Mouse (Mus musculus) embryo, embryonic 10 days (tissue): ENCODE results near the gene Parp9.
A peak's percentile ranks its signal among the peaks of the same experiment; 100 is the strongest.
"Not testable (repeated sequence)": the region's sequence is repeated elsewhere in the genome, so short reads cannot be mapped to it uniquely, and the experiment has no call there.

Experiments used
- DNase-seq: peaks from one replicate; pipeline ENCODE4 v3.0.0-alpha.2; 2015; ENCODE audit warnings: low spot score

Parp9 gene

DNA sequence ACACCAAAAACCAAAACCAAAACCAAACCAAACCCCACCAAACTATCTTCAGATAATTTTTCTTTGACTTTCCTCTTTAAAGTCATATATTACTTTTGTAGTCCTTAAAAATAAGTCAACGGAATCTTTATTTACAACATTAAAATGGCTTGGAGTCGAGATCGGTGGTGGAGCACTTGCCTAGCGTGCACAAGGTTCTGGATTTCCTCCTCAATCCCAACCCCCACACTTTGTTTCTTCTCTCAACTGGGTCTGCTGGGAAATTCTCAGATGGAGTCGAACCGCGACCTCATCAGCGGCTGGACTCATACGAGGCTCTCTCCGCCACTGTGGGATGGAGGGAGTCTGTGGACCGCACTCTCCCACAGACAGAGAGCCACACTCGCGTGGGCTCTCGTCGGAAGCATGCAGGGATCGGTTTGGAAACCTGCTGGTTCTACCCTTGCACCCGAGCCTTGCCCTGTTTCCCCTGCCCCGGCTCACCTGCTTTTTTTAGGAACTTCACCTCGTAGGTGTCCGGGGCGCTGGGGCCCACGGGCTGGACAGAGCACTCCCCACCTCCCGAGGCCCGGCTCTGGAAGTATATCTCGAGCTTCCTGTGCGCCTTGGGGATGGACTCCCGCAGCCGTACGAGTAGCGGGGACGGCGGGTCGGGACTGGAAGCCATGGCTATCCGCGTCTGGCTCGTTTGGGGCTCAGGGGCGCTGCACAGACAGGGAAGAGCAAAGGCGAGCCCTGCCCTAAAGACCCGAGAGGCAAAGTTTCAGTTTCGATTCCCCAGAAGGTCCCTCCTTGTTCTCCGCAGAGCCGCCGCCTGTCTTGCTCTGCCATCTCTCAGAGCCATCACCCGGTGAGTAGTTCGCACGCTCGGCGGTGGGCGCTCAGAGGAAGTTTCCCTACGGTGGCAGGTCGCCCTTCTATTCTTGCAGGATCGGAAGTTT lies at the start of gene Parp9, which contains the start of gene Dtx3l:
Gene Parp9 (plus strand): TSS at position 260 of the 941 bp plus-strand sequence.
Gene Dtx3l (minus strand): TSS at position 941 of the 941 bp plus-strand sequence.
- peak; percentile 55 for DNase-seq

DNA sequence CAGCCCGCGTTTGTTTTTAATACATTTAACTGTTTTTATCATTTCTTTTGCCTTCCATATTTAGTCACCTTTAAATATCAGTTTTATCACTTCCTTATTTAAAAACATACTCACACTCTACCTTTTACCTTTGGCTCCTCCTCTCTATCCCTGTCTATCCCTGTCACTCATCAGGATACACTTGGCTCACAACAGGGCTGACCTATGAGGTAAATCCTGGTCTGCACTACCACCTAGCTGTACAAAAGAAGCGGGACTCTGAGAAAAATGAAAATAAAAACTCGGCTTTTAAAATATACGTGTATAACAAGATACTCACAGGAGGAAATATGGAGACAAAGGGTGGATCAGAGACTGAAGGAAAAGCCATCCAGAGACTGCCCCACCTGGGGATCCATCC lies 49.4 kb upstream of the Parp9 start:
- DNase-seq = no peak

DNA sequence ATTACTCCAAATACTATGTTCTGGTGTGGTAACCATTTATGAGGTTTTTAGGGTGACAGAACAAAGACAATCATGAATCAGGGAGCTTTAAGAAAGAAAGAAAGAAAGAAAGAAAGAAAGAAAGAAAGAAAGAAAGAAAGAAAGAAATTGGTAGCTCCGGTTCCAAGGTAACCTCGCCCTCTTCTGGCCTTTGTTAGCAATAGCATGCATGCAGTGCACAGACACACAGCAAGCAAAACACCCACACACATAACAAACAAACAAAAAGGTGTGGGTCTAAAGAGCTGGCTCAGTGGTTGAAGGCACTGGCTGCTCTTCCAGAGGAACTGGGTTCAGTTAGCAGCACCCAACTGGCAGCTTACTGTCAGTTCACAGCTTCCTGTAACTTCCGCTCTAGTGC lies 47.6 kb upstream of the Parp9 start:
- peak; percentile 23 for DNase-seq

DNA sequence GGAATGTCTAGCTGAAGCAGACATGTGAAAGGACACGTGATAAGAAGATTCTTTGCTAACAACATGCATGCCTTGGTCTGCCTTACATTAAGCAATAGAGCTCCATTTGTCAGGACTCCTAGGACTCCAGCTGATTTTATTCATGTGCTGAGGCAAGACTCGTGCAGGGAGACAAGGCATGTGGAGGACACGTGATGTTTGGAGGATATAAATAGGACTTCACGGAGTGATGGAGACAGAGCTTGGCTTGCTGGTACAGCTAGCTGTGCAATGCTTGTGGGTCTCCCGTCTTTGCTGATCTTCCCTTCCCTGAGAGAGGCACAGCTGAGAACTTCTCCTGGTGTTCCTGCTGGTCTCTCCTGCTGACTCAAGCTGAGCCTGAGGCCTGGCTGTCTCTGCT lies 46.7 kb upstream of the Parp9 start:
- not testable (repeated sequence) for DNase-seq

DNA sequence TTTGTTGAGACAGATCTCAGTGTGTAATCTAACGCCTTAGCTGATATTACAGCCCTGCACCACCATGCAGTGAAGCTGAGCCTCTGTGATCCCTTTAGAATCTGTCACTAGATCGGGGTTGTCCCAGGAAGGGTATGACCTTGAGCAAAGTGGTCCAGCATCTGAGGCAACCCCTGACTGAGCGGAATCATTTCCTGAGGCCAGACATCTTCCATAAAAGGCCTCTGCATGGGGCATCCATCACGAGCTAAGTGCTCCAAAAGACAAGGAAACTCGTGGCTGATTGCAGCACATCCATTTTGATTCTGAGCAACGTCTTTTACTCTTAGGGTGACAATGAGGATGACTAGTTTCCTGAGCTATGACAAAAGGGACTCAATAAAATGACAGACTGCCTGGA lies 43.3 kb upstream of the Parp9 start:
- no peak for DNase-seq

DNA sequence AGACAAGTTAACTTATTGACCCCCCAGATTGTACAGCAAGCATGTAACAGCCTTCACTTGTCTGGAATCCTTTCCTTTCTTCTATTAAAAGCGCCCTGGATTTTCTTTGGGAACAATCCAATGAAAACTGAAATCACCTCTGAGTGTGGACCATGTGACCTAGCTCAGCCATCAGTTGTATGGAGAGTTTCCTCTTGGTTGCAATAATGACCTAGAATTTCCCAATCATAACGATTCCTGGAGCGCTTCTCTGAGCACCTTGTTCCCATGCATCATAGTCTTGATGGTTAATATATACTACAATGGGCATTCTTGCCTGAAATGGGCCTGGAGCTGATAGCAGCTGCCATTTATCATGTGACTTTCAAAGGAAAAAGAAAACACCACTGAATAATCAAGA lies 37.7 kb upstream of the Parp9 start:
- no peak for DNase-seq

DNA sequence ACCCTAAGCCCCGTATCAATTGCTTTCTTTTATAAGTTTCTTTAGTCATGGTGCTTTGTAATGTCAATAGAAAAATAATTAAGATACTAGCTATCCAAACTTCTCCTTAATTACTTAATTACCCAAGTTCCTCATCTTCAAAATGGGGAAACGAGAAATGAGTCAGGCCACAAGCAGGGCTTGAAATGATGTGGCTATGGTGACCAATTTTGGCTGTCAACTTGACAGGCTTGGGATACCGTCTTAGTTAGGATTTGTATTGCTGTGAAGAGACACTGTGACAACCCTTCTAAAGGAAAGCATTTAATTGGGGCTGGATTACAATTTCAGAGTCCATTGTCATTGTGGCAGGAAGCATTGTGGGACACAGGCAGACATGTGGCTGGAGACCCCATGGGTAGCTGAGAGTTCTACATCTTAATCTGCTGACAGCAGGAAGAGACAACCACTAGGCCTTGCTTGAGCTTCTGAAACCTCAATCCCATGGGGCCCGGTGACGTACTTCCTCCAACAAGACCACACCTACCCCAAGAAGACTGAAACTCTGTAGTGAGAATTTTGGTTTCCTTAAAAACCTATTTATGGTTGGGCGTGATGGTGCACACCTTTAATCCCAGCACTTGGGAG lies 35.1 kb upstream of the Parp9 start:
- no peak for DNase-seq

DNA sequence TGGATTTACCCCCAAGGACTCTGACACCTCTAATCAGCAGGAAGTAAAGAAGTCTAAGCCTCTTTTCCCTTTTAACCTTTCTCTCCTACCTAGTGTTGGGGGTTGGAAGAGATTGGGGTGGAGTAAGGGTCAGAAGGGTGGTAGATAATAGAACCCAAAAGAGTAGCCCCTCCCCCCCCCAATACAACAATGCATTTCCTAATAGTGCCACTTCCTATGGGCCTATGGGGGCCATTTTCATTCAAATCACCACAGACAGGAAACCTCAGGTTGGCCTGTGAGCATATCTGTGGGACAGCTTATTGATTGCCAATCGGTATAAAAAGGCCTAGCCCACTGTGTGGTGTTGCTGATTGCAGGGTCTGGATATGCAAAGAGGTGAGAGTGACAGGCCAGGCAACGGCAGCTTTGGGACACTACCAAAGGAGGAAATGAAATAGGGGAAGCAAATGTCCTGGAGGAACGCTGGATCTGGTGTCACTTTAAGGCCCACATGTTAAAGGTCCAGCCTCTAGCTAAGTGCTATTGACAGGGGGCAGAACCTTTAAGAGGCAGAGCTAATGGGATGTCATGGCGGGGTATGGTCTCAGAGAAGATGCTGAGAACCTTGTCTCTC lies 34.0 kb upstream of the Parp9 start:
- DNase-seq = no peak

DNA sequence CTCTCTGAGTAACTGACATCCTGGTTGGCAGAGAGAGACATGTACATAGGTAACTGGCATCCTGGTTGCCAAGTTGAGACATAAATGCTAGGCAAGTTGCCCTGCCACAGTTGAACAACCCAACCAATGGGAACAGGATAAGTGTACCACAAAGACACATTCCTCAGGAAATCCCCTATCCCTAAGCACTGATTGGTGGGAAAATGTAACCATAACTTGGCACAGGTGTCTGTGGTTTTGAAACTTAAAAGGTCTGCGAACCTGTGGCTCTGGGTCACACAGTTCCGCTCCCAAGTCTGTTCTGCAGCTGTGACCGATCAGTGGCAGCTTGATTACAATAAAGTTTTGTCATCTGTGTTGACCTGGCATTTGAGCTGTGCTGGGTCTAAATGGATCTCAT lies 32.9 kb upstream of the Parp9 start:
- DNase-seq = no peak

DNA sequence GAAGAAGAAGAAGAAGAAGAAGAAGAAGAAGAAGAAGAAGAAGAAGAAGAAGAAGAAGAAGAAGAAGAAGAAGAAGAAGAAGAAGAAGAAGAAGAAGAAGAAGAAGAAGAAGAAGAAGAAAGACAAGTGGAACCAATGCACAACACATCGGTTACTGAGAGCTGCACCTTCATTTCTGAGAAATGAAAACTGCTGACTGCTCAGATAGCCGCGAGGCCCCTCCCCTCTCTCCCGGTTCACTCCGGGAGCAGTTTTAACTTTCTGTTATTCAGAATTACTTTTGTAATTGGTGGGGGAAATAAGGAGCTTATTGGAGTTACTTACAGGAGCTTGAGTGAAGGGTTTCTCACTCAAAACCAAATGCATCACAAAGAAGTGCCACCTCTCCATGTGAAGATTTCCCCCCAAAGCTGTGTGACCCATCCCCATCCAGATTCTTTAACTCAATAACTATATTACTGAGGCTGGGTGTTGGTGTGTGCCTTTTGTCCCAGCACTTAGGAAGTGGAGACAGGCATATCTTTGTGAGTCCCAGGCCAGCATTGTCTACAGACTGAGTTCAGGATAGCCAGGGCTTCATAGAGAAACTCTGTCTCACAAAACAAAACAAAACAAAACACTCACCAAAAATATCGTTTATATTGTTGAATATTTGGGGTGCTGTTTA lies 32.3 kb upstream of the Parp9 start:
- DNase-seq = no peak

DNA sequence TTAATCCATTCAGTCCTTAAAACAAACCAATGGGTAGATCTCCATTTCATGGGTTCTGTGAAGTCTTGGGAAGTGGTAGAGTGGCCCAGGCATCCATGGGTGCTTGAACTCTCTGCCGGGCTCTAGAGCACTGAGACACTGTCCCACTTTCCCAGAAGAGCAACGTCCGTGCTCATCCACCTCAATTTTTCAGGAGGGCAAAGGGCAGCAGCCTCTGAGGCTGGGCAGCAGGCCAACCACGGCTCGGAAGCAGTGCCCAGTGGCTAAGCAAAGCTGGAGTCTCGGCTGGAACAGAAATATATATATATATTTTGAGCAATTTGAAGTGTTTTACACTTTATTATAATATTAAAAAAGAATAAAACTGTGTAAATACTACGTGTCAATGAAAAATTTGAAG lies 31.4 kb upstream of the Parp9 start:
- DNase-seq = no peak

DNA sequence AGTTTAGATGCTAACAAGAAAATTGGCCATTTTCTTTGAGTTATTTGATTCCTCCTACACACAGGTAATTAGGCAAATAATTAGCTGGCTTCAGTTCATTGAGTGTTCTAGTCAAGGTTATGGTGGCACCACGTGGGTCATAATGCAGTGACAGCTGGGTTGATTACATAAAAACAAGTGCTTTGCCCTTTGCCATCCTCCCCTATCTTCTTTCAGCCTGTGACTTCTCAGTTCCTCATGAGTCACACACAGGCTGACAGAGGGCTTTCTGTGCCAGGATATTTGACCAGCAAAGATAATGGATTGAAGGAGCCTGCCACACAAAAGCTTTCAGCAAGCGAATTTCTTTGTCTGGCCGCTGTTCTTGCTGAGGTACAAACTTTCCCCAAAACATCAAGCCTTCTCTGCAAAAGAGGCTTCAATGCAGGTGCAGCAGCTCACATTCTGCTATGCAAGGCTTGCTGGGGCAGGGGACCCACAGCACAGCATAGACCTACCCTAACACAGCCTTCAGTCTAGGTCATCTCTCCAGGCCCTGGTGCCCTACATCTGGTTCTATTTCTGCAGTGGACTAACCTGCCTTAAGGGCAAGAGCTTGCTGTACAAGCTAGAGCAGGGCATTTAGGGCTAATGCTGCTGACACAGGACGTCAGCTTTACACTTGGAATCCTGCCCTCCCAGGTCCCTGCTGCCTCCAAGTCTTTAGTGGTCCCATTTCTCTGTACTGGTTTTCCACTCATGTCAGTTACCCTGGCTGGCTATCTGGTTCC lies 30.7 kb upstream of the Parp9 start:
- no peak for DNase-seq

DNA sequence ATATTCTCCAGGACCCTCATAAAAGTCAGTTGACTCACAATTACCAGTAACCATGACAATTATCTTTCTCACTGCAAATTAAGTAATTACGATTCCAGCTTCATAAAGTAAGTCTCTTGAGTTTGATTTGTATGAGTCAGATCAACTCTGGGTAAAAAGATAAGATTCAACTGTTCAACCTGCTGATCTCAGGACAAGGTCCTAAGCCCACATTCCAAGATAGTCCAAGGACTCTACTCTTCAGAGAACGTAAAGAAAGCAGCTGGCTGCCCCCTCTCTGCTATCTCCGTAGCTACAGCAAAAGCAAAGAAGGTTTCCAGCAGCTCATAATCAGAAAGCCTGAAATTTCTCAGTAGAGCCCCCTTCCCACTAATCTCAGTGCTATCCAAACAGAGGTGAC lies 26.8 kb upstream of the Parp9 start:
- DNase-seq = no peak

DNA sequence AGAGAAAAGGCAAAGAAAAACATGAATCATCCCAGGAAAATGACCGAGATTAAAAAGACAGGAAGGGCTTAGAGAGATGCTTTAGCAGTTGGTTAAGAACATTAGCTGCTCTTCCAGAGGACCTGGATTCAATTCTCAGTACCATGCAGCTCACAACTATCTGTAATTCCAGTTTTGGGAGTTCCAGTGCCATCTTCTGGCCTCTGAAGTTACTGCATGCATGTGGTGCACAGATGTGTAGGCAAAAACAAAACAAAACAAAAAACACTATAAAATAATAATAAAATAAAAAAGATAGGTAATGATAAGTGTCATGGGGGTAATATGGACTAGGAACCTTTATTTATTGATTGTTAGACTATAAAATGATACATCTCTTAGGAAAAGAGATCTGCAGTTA lies 24.7 kb upstream of the Parp9 start:
- DNase-seq = no peak

DNA sequence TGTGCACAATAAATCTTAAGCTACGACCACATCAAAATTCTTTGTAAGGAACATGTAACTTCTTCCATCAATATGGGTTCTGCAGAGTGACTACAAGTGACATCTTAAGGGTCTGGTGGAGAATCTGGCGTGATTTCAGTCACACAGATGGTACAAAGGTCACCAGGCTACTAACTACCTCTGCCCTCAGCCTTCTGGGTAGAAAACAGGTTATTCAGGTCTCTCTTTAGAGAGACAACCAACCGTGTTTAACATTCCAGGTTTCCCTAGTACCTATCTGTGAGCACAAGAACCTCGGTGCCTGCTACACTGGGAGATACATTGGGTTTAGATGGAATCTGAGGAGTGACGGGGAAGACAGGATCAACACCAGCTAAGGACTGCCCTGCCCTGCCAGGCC lies 24.0 kb upstream of the Parp9 start:
- DNase-seq = no peak

DNA sequence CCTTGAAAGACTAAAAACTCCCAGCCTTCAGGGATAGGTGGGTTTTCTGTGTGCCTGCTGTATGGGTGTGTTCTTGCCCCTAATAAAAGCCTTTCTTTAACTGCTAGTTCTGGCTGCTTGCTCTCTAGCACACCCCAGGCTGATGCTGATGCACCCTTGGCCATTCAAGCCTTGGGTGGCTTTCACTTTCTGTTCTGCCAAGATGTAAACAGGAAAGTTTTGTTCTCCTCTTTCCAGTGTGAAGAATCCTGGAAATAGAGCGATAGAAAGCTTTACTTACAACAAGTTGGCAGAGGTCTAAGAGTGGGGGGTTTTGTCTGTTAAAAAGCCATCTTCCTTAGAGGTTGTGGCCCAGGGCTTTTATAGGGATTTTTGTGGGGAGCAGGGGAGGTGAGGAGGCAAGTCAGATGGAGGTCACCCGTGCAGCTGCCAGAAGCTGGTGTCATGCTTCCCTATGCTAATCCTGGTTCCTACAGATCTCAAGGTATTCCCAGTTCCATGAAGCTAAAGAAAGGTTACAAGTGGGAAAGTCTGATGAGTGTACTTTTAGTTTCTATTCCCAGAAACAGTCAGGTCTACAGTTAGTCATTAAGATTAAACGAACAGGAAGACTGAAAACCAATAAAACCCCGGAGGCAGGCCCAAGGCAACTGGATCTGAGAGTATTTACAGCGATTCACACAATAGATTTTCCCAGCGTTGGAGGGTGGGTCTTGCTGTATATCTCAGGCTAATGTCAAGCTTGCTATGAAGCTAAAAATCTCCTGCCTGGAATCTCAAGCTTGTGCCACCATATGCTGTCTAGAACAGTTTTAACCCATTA lies 19.3 kb upstream of the Parp9 start:
- no peak for DNase-seq

DNA sequence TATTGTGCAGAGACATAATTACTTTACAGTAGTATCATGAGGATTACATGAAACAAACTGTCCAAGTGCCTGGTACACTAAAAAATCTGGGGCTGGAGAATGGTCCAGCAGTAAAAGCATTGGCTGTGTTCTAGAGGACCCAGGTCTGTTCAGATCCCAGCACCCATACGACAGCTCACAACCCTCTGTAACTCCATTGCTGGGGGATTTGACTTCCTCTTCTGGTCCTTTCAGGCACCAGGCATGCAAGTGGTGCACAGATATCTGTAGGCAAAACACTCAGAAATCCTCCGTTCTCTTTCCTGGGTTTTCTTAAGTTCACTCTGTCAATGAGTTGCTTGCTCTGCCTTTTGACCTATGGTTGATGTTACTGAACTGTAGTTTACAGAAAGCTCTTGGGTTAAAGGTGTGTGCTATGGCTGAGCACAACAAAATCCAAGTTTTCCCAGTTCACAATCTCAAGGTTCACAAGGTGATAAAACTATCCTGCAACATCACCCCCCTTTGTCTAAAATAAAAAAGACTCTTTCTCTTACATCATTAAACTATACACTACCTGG lies 16.5 kb upstream of the Parp9 start:
- DNase-seq = no peak

DNA sequence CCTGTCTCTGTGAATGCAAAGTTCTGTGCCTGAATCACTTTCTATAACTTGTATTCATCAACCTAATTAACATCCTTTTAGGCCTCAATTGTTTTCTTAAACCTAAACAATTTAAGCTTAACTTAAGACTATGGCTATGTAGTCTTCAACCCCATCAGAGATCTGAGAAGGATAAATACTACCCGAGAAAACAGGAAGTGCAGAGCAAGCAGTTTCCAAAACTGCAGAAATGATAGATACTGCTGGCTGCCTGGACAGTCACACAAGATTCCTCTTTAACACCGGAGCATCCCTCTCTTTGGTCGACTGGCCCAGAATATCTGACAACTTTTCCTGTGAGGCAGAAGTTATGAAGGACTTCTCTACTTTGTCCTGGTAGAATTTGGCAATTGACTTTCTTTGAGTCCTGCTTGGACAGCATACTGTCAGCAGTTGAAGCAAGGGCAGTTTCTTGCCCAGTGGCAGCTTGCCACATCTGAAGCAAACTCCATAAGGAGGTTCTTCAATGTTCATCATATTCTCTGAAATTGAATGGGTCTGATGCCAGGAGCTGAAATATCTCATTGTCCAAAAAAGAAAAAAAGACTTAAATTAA lies 15.9 kb upstream of the Parp9 start:
- DNase-seq = no peak

DNA sequence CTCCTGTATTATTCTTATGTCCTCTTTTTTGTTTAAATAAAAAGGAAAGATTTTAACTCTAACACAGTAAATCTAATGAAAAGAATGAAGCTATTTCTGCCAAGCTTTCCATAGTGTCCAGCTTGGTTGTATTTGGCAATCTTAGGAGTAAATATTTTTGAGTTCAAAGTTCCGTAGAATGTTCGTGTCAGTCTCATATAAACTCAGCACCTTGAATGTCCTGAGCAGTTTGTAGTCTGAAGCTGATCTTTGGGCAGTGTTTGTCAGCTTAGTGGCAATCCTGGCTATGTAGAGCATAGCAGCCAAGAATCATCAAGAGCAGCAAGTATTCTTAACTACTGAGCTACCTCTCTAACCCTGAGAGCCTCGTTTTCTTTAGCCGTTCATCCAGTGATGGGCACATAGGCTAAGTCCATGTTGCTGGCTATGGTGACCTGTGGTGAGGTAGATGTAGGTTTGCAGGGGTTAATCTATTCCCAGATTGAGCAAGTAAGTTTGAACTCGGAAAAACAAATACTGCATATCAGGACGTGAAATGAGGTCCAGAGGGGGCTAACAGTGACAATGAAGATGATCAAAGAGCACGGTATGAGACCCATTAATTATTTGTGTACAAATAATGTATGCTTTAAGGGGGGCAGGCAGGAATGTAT lies 14.6 kb upstream of the Parp9 start:
- no peak for DNase-seq

DNA sequence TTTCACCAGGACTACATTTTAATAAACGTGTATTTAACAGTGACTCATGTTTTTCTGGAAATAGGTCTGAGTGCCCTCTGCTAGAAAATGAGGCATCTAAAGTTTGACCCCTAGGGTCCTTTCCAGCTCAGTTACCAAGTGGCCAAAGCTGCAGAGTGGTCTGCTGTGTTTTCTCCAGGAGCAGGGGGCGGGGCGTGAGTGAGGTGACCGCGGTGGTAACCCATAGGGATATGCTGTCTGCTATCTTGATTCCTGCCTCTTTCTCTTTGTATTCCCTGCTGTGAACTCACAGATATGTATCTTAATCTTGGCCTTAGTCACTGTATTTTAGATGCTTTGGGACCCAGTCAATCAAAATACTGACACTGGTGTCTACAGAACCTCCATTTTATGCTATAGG lies 13.9 kb upstream of the Parp9 start:
- no peak for DNase-seq
